8 mouse cellular contexts compared by ENCODE assay signal in genomic region chr1:86670279-86671038, GRCm38 (mm10). TPM values are rescaled to one million over a fixed set of nuclear protein-coding genes. Genes with fewer than 3 reads are reported as not detected.
DNase-seq lines count a peak whose midpoint lies in the region; ATAC-seq and TF ChIP-seq lines count a peak whose summit lies in the region.
"Had no signal": no experiment of that assay in that cellular context is flagged by ENCODE, and none has a peak within 500 bp of the region (broad histone marks: within the 10 kb centered on the region; RNA-seq: fewer than 3 reads in every experiment).

Gene Nppc, minus strand, starts transcription at chr1:86670571.

- peak within 1 kb of the TSS; percentile 69 for H3K27ac ChIP-seq in embryonic facial prominence, embryonic 10.5 days (replicated peaks)
- no peak within 1 kb of the TSS for H3K27ac ChIP-seq in heart, adult 2 months
- H3K27ac ChIP-seq in limb, embryonic 12.5 days: no peak within 1 kb of the TSS
- peak within 1 kb of the TSS; percentile 58 for H3K27ac ChIP-seq in midbrain, embryonic 15.5 days

- H3K4me3 ChIP-seq in embryonic facial prominence, embryonic 10.5 days: peak within 1 kb of the TSS; percentile 64
- peak within 1 kb of the TSS; percentile 42 for H3K4me3 ChIP-seq in heart, adult 2 months
- H3K4me3 ChIP-seq in limb, embryonic 12.5 days (replicated peaks): peak within 1 kb of the TSS; percentile 51
- peak within 1 kb of the TSS; percentile 55 for H3K4me3 ChIP-seq in midbrain, embryonic 15.5 days

- 3% methylated on average over 59 of the region's 59 CpGs for WGBS in embryonic facial prominence, embryonic 10.5 days
- WGBS in heart, adult 2 months: 6% methylated on average over 59 of the region's 59 CpGs
- 4% methylated on average over 58 of the region's 59 CpGs for WGBS in limb, embryonic 12.5 days
- WGBS in midbrain, embryonic 15.5 days: 4% methylated on average over 56 of the region's 59 CpGs

- DNase-seq in brain, adult 2 months (ENCODE audit: low read depth, low spot score): peak; percentile 91
- DNase-seq in embryonic facial prominence, embryonic 10.5 days (ENCODE audit: low spot score): peak; percentile 85
- peak; percentile 66 for DNase-seq in heart, adult 2 months
- DNase-seq in kidney, adult 9 months: peak; percentile 67
- peak; percentile 68 for DNase-seq in telencephalon, adult 2 months (ENCODE audit: low read depth, low spot score)

- H3K36me3 ChIP-seq in embryonic facial prominence, embryonic 10.5 days (replicated peaks): no peaks in the 10 kb centered on the region
- H3K36me3 ChIP-seq in heart, adult 2 months (ENCODE audit: control insufficient read depth, insufficient read depth, low read length): no peaks in the 10 kb centered on the region
- H3K36me3 ChIP-seq in limb, embryonic 12.5 days: no peaks in the 10 kb centered on the region
- no peaks in the 10 kb centered on the region for H3K36me3 ChIP-seq in midbrain, embryonic 15.5 days (replicated peaks)

- ATAC-seq in limb, embryonic 12.5 days (ENCODE audit: insufficient number of reproducible peaks, insufficient read depth, low FRiP score, low TSS enrichment, low read depth): peak; percentile 86
- ATAC-seq in midbrain, embryonic 15.5 days (replicated peaks): peak; percentile 94

- H3K27me3 ChIP-seq in embryonic facial prominence, embryonic 10.5 days (replicated peaks; ENCODE audit: low read depth, poor library complexity, severe bottlenecking): peaks cover 76% of the 10 kb centered on the region
- peaks cover 5% of the 10 kb centered on the region for H3K27me3 ChIP-seq in heart, adult 2 months (ENCODE audit: control insufficient read depth, insufficient read depth, low read length)
- H3K27me3 ChIP-seq in limb, embryonic 12.5 days: peaks cover 67% of the 10 kb centered on the region
- H3K27me3 ChIP-seq in midbrain, embryonic 15.5 days (replicated peaks): peaks cover 13% of the 10 kb centered on the region

- no peak within 1 kb of the TSS for H3K9ac ChIP-seq in heart, adult 2 months (ENCODE audit: low read depth, low read length)
- peak within 1 kb of the TSS; percentile 50 for H3K9ac ChIP-seq in limb, embryonic 12.5 days (replicated peaks)
- H3K9ac ChIP-seq in midbrain, embryonic 15.5 days: peak within 1 kb of the TSS; percentile 62

- H3K4me2 ChIP-seq in limb, embryonic 12.5 days: peak within 1 kb of the TSS; percentile 96
- H3K4me2 ChIP-seq in midbrain, embryonic 15.5 days: peak within 1 kb of the TSS; percentile 88

- no peak for TF ChIP-seq POLR2A in heart, adult 2 months (IDR thresholded peaks at IDR 0.05; ENCODE audit: insufficient read depth, low read depth, low read length)

- TF ChIP-seq CTCF in heart, adult 2 months (IDR thresholded peaks at IDR 0.05): peak; percentile 57

- H3K79me2 ChIP-seq in heart, adult 2 months (replicated peaks; ENCODE audit: control insufficient read depth, insufficient read depth, low read length): no peaks in the 10 kb centered on the region

- H3K4me1 ChIP-seq in embryonic facial prominence, embryonic 10.5 days: peaks cover 16% of the 10 kb centered on the region
- peaks cover 2% of the 10 kb centered on the region; the same call in 1 of the 2 replicates for H3K4me1 ChIP-seq in heart, adult 2 months (ENCODE audit: control insufficient read depth, insufficient read depth, low read length)
- H3K4me1 ChIP-seq in limb, embryonic 12.5 days (replicated peaks): peaks cover 18% of the 10 kb centered on the region
- H3K4me1 ChIP-seq in midbrain, embryonic 15.5 days: peaks cover 9% of the 10 kb centered on the region; the same call in 1 of the 2 replicates

- no peaks in the 10 kb centered on the region for H3K9me3 ChIP-seq in embryonic facial prominence, embryonic 10.5 days
- no peaks in the 10 kb centered on the region for H3K9me3 ChIP-seq in limb, embryonic 12.5 days
- no peaks in the 10 kb centered on the region for H3K9me3 ChIP-seq in midbrain, embryonic 15.5 days

- no peak for TF ChIP-seq EP300 in heart, adult 2 months (IDR thresholded peaks at IDR 0.05; ENCODE audit: insufficient read depth, low read depth, low read length)

- intact Hi-C loops in heart, adult 2 months (cut with DNase I): no loop called here

RNA-seq across cellular contexts. Expression of gene Nppc, which starts in this region (rescaled TPM):
- polyA plus RNA-seq in embryonic facial prominence, embryonic 10.5 days (2016; fragmentation: Nextera tagmentation; extraction: Ambion mirVana): 1.00 and 3.5 TPM in 2 replicates
- not detected for total RNA-seq in heart, adult 2 months (2021)
- 0.14 TPM in 1 of 2 replicates, not detected in the other for polyA plus RNA-seq in heart, adult 2 months (2012; rRNA removed)
- polyA plus RNA-seq in limb, embryonic 12.5 days (2016; fragmentation: Nextera tagmentation; extraction: Ambion mirVana): 1.5 and 1.7 TPM in 2 replicates
- polyA plus RNA-seq in midbrain, embryonic 15.5 days (2015; fragmentation: Nextera tagmentation; extraction: Ambion mirVana): 3.3 and 4.3 TPM in 2 replicates
- total RNA-seq: neutrophil, adult 5-6 weeks had no signal

Comparison
In these comparisons a context has a peak if more than half of its experiments do, and no peak if none do; other contexts are left out.
1. Peak in DNase-seq and H3K4me3 ChIP-seq in heart, adult 2 months; RNA of the gene not detected or under 1 TPM.
2. H3K27ac ChIP-seq: peak in embryonic facial prominence, embryonic 10.5 days (single experiment) and midbrain, embryonic 15.5 days (single experiment); none in heart, adult 2 months (single experiment) and limb, embryonic 12.5 days (single experiment).
3. Peak in every context shown above with its lines, with median percentiles within 50 percentile points of each other: DNase-seq and H3K4me3 ChIP-seq.